Mouse (Mus musculus): ENCODE measurements around the gene Gm28729.

DNA sequence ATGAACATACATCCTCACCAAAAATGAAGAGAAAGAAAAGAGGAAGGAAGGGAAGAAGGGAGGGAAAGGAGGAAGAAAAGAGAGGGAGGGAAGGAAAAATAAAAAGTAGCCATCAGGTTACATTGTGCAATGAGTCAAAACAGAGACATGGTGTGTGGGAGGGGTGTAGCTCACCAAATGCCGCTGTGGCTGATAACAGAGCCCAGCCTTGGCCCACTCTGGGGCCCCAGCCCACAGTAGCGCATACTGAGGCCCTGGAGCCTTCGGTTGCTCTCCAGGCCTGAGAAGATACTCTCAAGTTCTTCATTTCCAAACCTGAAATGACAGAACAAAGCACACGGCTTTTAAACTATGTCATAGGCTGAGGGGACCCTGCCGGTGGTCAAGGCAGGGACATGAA is 10.8 kb downstream of the Gm28729 start:
- no peak for TF ChIP-seq POLR2A (IDR thresholded peaks at IDR 0.05; ENCODE audit: low read depth, low read length)
- no peak for TF ChIP-seq CTCF (IDR thresholded peaks at IDR 0.05; ENCODE audit: extremely low read depth, insufficient read length, insufficient replicate concordance, low read depth, low read length)
